Mouse (Mus musculus) megakaryocyte, embryonic 14.5 days (primary cell): ENCODE results near the gene Rbmxl2. TPM values are rescaled to one million over a fixed set of nuclear protein-coding genes. Genes with fewer than 3 reads are reported as not detected.

ENCODE experiments used
- H3K27me3 ChIP-seq: replicated peaks from 2 replicates; pipeline ENCODE3; 2012; ENCODE audit warnings: inconsistent platforms
- H3K36me3 ChIP-seq: replicated peaks from 2 replicates; pipeline ENCODE3; 2012; ENCODE audit warnings: low read length, inconsistent platforms, mixed read lengths
- H3K4me1 ChIP-seq: 2 replicates; pipeline ENCODE4 v1.6.1; 2012; ENCODE audit warnings: inconsistent platforms
- H3K4me3 ChIP-seq: replicated peaks from 2 replicates; pipeline ENCODE3; 2012; ENCODE audit warnings: moderate library complexity, mild to moderate bottlenecking, inconsistent platforms
- H3K9me3 ChIP-seq: 2 replicates; pipeline ENCODE4 v1.6.1; 2012; ENCODE audit warnings: inconsistent platforms
- FLI1 ChIP-seq: IDR thresholded peaks from 2 replicates; pipeline ENCODE4 v1.6.1; 2012; ENCODE audit warnings: low read length, inconsistent platforms, mixed read lengths
- GATA1 ChIP-seq: IDR thresholded peaks from 3 replicates; pipeline ENCODE4 v1.6.1; 2012; ENCODE audit warnings: mixed read lengths, low read length, inconsistent platforms, borderline replicate concordance
- polyA plus RNA-seq: library from polyadenylated mRNA; stranded (reverse); fragments of >175 nt; gene quantifications from 2 replicates; pipeline ENCODE4 v1.2.3, GENCODE M21; 2012; ENCODE audit warnings: low replicate concordance; ENCODE audit not compliant: insufficient read depth

Rbmxl2 gene
- polyA plus RNA-seq: not detected in 2 replicates

DNA sequence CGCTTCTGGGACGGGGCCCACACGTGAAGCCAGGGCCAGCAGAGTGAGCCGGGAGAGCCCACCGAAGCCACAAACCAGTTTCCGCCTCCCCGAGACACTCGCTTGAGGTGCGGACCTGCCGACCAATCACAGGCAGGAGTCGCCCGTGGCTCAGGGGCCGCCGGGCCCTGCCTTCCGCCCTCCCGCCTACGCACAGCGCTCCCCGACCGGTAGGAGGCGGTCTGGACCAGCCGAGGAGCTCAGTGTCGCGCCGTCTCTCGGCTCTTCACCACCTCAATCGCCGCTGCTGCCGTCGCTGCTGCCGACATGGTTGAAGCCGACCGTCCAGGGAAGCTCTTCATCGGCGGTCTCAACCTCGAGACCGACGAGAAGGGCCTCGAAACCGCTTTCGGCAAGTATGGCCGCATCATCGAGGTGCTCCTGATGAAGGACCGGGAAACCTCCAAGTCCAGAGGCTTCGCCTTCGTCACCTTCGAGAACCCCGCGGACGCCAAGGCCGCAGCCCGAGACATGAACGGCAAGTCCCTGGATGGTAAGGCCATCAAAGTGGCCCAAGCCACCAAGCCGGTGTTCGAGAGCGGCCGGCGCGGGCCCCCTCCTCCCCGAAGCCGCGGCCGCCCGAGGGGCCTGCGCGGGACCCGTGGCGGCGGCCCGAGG lies at the start of gene Rbmxl2:
Rbmxl2 (plus strand) TSS at position 242 of the 657 bp plus-strand sequence.
- peaks cover 19% of the 10 kb centered on the region for H3K27me3 ChIP-seq
- H3K36me3 ChIP-seq: no peaks in the 10 kb centered on the region
- H3K4me3 ChIP-seq: no peak within 1 kb of the TSS
- H3K9me3 ChIP-seq: peaks cover 22% of the 10 kb centered on the region
- TF ChIP-seq GATA1 (no peak), FLI1 (no peak)
- no peaks in the 10 kb centered on the region for H3K4me1 ChIP-seq

DNA sequence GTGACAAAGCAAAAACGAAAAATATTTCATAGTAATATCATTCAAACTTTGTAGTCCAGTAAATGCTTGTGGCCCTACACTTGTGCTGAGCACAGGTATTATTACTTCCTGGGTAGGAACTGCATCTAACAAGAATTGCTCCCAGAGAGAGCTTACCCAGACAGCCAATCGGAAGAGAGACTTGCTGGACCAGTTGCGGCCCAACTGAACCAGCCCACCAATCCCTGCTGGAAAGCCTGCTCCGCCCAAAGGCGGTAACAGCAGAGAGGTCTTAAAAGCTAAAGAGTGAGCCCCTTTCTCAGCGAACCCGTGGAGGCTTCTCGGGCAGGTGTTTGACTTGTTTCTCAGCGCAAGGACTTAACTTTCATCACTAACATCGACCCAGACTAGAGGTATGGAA lies 42.6 kb upstream of the Rbmxl2 start, which contains the start of gene Nlrp14:
Nlrp14 (plus strand) TSS at position 301 of the 400 bp plus-strand sequence.
- no peak for TF ChIP-seq FLI1
- TF ChIP-seq GATA1: no peak
- Histone ChIP-seq H3K4me3 (no peak within 1 kb of the TSS), H3K4me1 (no peaks in the 10 kb centered on the region)

DNA sequence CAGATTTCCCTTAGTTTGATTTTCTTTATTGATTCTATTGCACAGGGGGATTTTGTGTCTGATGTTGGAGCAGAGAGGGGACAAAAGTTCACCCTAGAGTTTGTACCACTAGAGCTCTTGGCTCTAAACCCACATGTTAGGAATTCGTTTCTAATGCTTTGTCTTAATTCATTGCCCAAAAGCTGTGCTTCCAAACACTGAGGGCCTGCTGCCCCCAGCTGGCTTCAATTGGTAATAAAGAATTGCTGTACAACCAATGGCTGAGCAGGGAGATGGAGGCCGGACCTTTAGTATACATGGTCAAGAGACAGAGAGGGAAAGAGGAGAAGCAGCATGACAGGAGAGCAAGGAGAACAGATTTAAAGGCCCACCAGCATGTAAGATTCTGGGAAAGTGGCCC lies 28.8 kb upstream of the Rbmxl2 start:
- no peaks in the 10 kb centered on the region for H3K4me1 ChIP-seq
- TF ChIP-seq GATA1 (no peak), FLI1 (no peak)
- no peaks in the 10 kb centered on the region for H3K27me3 ChIP-seq
- H3K4me3 ChIP-seq: no peak overlapping the region
- H3K9me3 ChIP-seq: 0 out of 2 replicates have a peak, but pooled peaks cover 3% of the 10 kb centered on the region
- H3K36me3 ChIP-seq: no peaks in the 10 kb centered on the region

More for the DNA sequence above, 42.6 kb upstream of the Rbmxl2 start, which contains the start of gene Nlrp14:
- no peaks in the 10 kb centered on the region for H3K36me3 ChIP-seq
- H3K27me3 ChIP-seq: no peaks in the 10 kb centered on the region
- no peaks in the 10 kb centered on the region for H3K9me3 ChIP-seq

- no peaks in the 10 kb centered on the region for H3K36me3 ChIP-seq
Measured at GRCm38 (mm10) chr7:107201817-107202216, 7.4 kb upstream of the Rbmxl2 start.

GRCm38 (mm10) chr7:107207843-107208242 lies 1.4 kb upstream of the Rbmxl2 start:
- TF ChIP-seq FLI1 (no peak), GATA1 (no peak)
- H3K36me3 ChIP-seq: no peaks in the 10 kb centered on the region
- H3K4me1 ChIP-seq: no peaks in the 10 kb centered on the region
- H3K27me3 ChIP-seq: peaks cover 19% of the 10 kb centered on the region
- no peak overlapping the region for H3K4me3 ChIP-seq
- peaks cover 24% of the 10 kb centered on the region for H3K9me3 ChIP-seq

More at GRCm38 (mm10) chr7:107201817-107202216, 7.4 kb upstream of the Rbmxl2 start:
- H3K4me3 ChIP-seq: no peak overlapping the region
- peaks cover 2% of the 10 kb centered on the region; the same call in 1 of the 2 replicates for H3K9me3 ChIP-seq
- H3K4me1 ChIP-seq: no peaks in the 10 kb centered on the region
- TF ChIP-seq GATA1: no peak
- TF ChIP-seq FLI1: no peak
- H3K27me3 ChIP-seq: no peaks in the 10 kb centered on the region

DNA sequence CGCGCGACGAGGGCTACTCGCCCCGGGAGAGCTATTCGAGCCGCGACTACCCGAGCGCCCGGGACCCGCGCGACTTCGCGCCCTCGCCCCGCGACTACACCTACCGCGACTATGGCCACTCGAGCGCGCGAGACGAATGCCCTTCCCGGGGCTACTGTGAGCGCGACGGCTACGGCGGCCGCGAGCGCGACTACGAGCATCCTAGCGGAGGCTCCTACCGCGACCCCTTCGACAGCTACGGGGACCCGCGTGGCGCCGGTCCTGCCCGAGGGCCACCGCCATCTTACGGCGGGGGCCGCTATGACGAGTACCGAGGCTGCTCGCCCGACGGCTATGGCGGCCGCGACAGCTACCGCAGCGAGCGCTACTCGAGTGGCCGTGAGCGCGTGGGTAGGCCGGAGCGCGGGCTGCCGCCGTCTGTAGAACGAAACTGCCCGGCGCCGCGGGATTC lies 906 bp downstream of the Rbmxl2 start:
- Histone ChIP-seq H3K4me1 (no peaks in the 10 kb centered on the region), H3K9me3 (peaks cover 22% of the 10 kb centered on the region), H3K36me3 (no peaks in the 10 kb centered on the region), H3K4me3 (no peak overlapping the region), H3K27me3 (peaks cover 19% of the 10 kb centered on the region)
- TF ChIP-seq FLI1 (no peak), GATA1 (no peak)

DNA sequence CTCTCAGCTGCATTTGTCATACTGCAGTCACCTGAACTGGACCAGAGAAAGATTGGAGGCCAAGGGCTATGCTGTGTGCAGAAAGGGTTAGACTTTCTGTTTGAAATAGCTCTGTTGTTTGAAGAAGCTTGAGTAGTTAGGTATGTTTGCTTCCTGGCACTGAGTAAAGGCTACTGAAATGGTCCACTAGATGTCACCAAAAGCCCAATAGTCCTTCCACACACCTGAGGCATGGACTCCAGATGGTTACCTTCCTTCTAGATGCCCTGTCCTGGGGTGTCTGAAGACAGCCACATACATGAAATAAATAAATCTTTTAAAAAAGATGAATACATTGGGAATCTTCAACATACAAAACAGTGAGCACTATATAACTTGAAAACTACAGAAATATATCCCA lies 6.5 kb downstream of the Rbmxl2 start:
- Histone ChIP-seq H3K4me3 (no peak overlapping the region), H3K36me3 (no peaks in the 10 kb centered on the region), H3K9me3 (no peaks in the 10 kb centered on the region), H3K4me1 (no peaks in the 10 kb centered on the region), H3K27me3 (peaks cover 3% of the 10 kb centered on the region)
- TF ChIP-seq GATA1 (no peak), FLI1 (no peak)

DNA sequence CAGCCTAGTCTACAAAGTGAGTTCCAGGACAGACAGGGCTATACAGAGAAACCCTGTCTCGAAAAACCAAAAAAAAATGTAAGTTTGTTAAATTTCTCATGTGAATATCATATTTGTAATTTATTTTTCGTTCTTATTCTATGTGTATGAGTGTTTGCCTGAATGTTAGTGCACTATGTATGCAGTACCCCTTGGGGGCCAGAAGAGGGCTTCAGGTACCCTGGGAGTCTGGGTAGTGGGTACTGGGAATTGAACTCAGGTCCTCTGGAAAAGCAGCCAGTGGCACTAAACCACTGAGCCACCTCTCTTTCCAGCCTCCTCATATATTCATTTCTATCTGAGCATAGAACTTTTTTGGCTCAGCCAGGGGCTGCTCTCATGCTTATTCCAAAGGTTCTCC lies 7.6 kb downstream of the Rbmxl2 start:
- H3K4me1 ChIP-seq: no peaks in the 10 kb centered on the region
- no peaks in the 10 kb centered on the region for H3K9me3 ChIP-seq
- TF ChIP-seq FLI1: no peak
- no peak for TF ChIP-seq GATA1
- H3K4me3 ChIP-seq: no peak overlapping the region
- no peaks in the 10 kb centered on the region for H3K27me3 ChIP-seq
- H3K36me3 ChIP-seq: no peaks in the 10 kb centered on the region

DNA sequence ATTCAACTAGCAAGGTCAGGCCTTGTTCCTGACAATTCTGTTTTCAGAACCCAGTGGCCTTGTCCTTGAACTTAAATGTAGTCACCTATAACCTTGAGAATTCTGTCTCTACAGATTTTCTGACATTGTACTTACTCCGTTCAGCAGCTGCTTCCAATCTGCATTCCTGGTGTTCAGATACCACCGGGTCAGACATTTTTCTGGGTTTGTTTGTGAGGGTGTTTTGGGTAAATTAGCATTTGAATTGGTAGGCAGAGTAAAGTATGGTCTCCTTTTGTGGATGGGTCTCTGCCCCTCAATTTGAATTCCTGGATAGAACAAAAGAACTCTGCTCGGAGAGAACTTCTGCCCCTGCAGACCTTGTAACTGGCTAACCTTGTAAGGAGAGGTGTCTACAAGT lies 27.6 kb downstream of the Rbmxl2 start:
- Histone ChIP-seq H3K4me3 (no peak overlapping the region), H3K27me3 (no peaks in the 10 kb centered on the region), H3K9me3 (no peaks in the 10 kb centered on the region), H3K4me1 (no peaks in the 10 kb centered on the region), H3K36me3 (no peaks in the 10 kb centered on the region)
- TF ChIP-seq FLI1: no peak
- no peak for TF ChIP-seq GATA1

DNA sequence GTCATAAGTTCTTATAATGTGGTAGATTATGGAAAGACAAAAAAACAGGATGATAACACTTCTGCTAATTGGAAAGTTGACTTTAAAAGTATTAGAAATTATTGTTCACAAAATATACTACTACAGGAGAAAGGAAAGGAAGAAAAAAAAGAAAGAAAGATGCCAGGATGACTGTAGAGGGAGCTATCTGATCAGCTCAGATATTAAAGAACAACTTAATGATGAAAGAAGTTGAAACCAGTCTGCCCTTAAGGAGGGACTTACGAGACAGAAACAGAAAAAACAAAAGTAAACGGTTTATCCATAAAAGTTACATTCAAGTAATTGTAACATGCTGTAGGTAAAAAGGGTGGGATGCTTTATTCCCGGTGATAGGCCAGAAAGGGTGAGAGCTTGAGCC lies 28.3 kb downstream of the Rbmxl2 start:
- no peaks in the 10 kb centered on the region for H3K27me3 ChIP-seq
- no peaks in the 10 kb centered on the region for H3K4me1 ChIP-seq
- no peak for TF ChIP-seq GATA1
- TF ChIP-seq FLI1: no peak

More for the DNA sequence above, 28.3 kb downstream of the Rbmxl2 start:
- H3K36me3 ChIP-seq: no peaks in the 10 kb centered on the region
- no peak overlapping the region for H3K4me3 ChIP-seq
- no peaks in the 10 kb centered on the region for H3K9me3 ChIP-seq
